Mouse (Mus musculus) heart, adult 2 months (tissue): ENCODE data around the gene Asah2. TPM values are rescaled to one million over a fixed set of nuclear protein-coding genes. Genes with fewer than 3 reads are reported as not detected.

Source experiments
- DNase-seq, 2 experiments: peaks; one replicate each; pipeline ENCODE4 v3.0.0; 2021
- H3K27ac ChIP-seq: fragments of 200-600 bp; 2 replicates; pipeline ENCODE4 v1.8.1; 2022
- H3K27me3 ChIP-seq: fragments of 200-500 bp; 2 replicates; pipeline ENCODE4 v1.6.1; 2012; ENCODE audit warnings: mild to moderate bottlenecking, low read length, inconsistent platforms, mixed read lengths; ENCODE audit not compliant: control insufficient read depth, insufficient read depth
- H3K36me3 ChIP-seq: fragments of 200-500 bp; 2 replicates; pipeline ENCODE4 v1.6.1; 2012; ENCODE audit warnings: low read length, inconsistent platforms; ENCODE audit not compliant: control insufficient read depth, insufficient read depth
- H3K4me1 ChIP-seq: fragments of 200-500 bp; 2 replicates; pipeline ENCODE4 v1.6.1; 2011; ENCODE audit warnings: low read length; ENCODE audit not compliant: control insufficient read depth, insufficient read depth
- H3K4me3 ChIP-seq: fragments of 200-600 bp; 2 replicates; pipeline ENCODE4 v1.8.1; 2022
- H3K79me2 ChIP-seq: fragments of 200-500 bp; replicated peaks from 2 replicates; pipeline ENCODE4 v1.6.1; 2012; ENCODE audit warnings: mild to moderate bottlenecking, inconsistent platforms, low read length, moderate library complexity, mixed read lengths; ENCODE audit not compliant: control insufficient read depth, insufficient read depth
- H3K9ac ChIP-seq: fragments of 200-500 bp; 2 replicates; pipeline ENCODE4 v1.6.1; 2012; ENCODE audit warnings: low read depth, mild to moderate bottlenecking, control low read depth, inconsistent platforms, low read length, mixed read lengths
- CTCF ChIP-seq: fragments of 200-600 bp; IDR thresholded peaks from 2 replicates; pipeline ENCODE4 v1.8.1; 2022; ENCODE audit warnings: antibody characterized with exemption, mild to moderate bottlenecking, moderate library complexity
- EP300 ChIP-seq: fragments of 200-500 bp; IDR thresholded peaks from 2 replicates; pipeline ENCODE4 v1.6.1; 2011; ENCODE audit warnings: low read depth, low read length, control low read depth; ENCODE audit not compliant: insufficient read depth
- POLR2A ChIP-seq: fragments of 200-500 bp; IDR thresholded peaks from 2 replicates; pipeline ENCODE4 v1.6.1; 2011; ENCODE audit warnings: mild to moderate bottlenecking, low read depth, low read length, control low read depth; ENCODE audit not compliant: insufficient read depth
- WGBS: fragments of 180-500 bp; shearing (Covaris S2); methylation state at CpG from one replicate; pipeline ENCODE4 v1.1.7; 2018; 5-methylcytosine and 5-hydroxymethylcytosine counted together
- intact Hi-C: fragments of 180-260 bp; cut with DNase I; formaldehyde crosslinking; loops from one replicate; pipeline ENCODE4 v1.15.1; 2025
- polyA plus RNA-seq: library from polyadenylated mRNA; depleted of rRNA; stranded (reverse); fragments of >200 nt; gene quantifications from 2 replicates; pipeline ENCODE4 v1.2.3, GENCODE M21; 2012
- total RNA-seq, 2 experiments: library from RNA; stranded (reverse); gene quantifications; 2 replicates each; pipeline ENCODE4 v1.2.3; 2021

Asah2 gene
- total and polyA plus RNA-seq, 3 experiments: 5.9 to 13.4 (median 12.6) TPM

DNA sequence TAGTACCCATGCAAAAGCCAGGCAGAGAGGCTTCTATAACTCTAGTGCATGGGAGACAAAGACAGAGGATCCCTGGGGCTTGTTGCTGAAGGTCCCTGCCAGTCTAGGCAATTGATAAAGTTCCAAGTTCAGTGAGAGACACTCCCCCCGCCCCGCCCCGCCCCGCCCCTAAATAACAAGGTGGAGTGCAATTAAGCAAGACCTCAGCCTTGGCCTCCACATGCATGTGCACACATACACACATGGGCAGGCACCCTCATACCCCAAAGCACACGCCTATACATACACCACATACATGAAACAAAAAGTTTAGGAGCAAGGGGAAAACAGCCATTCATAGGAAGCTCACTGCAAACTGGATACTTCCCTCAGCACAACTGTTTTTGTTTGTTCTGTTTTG lies 90.0 kb downstream of the Asah2 start:
- Histone ChIP-seq H3K27ac (no peak overlapping the region), H3K79me2 (no peaks in the 10 kb centered on the region), H3K27me3 (no peaks in the 10 kb centered on the region), H3K4me3 (no peak overlapping the region), H3K4me1 (no peaks in the 10 kb centered on the region), H3K9ac (no peak overlapping the region), H3K36me3 (no peaks in the 10 kb centered on the region)
- DNase-seq: no peak
- TF ChIP-seq EP300 (no peak), CTCF (no peak), POLR2A (no peak)
- intact Hi-C loops: no loop called here
- WGBS: 98% methylated on average over 5 of the region's 5 CpGs

- no peaks in the 10 kb centered on the region for H3K36me3 ChIP-seq
- DNase-seq: no peak
- no peaks in the 10 kb centered on the region for H3K79me2 ChIP-seq
- intact Hi-C loops: no loop called here
- H3K4me1 ChIP-seq: no peaks in the 10 kb centered on the region
- TF ChIP-seq POLR2A: no peak
- no peak for TF ChIP-seq CTCF
- TF ChIP-seq EP300: no peak
- H3K4me3 ChIP-seq: no peak overlapping the region
- 69% methylated on average over 5 of the region's 5 CpGs for WGBS
- H3K27ac ChIP-seq: no peak overlapping the region
- no peak overlapping the region for H3K9ac ChIP-seq
- H3K27me3 ChIP-seq: no peaks in the 10 kb centered on the region
These were observed 105.4 kb downstream of the Asah2 start for GRCm38 (mm10) chr19:32002623-32003022.

DNA sequence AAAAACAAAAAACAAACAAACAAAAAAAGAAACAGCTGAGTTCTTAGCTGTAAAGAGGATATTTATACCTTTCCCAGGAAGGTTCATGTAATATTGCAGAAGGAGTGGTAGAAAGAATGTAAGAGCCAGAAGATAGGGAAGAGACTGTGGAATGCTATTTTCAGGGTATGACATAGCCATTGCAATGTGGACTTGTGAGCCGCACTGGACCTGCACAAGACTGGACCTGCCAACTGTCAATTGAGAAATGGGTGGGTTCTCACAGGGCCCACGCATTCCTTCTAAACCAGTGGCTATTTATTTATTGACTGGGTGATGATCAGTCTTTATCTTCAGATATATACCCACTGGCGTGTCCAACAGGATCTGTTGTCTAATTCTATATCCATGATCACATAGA lies 111.1 kb downstream of the Asah2 start:
- Histone ChIP-seq H3K79me2 (no peaks in the 10 kb centered on the region), H3K4me1 (no peaks in the 10 kb centered on the region), H3K36me3 (no peaks in the 10 kb centered on the region), H3K9ac (no peak overlapping the region), H3K27me3 (no peaks in the 10 kb centered on the region), H3K27ac (no peak overlapping the region), H3K4me3 (no peak overlapping the region)
- TF ChIP-seq CTCF: no peak
- TF ChIP-seq POLR2A: no peak
- TF ChIP-seq EP300: no peak
- intact Hi-C loops: no loop called here
- DNase-seq: no peak
- 66% methylated on average over 3 of the region's 3 CpGs for WGBS

DNA sequence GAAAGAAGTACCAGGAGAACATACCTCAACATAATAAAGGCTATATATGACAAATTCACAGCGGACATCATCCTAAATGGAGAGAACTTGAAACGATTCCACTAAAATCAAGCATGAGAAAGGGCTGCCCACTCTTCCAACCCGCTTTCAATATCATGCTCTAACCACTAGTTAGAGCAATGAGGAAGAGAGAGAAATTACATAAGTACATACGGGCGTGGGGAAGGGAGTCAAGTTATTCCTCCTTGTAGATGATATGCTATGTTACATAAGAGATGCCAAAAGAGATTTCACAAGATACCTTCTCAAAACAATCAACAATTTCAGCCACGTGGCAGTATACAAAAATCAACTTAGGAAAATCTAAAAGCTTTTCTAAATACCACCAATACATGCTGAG lies 117.0 kb downstream of the Asah2 start:
- no peak for TF ChIP-seq POLR2A
- Histone ChIP-seq H3K9ac (no peak overlapping the region), H3K36me3 (no peaks in the 10 kb centered on the region), H3K4me1 (no peaks in the 10 kb centered on the region), H3K27ac (no peak overlapping the region), H3K79me2 (no peaks in the 10 kb centered on the region), H3K27me3 (no peaks in the 10 kb centered on the region), H3K4me3 (no peak overlapping the region)
- intact Hi-C loops: no loop called here
- 94% methylated on average over 6 of the region's 6 CpGs for WGBS
- DNase-seq: no peak

DNA sequence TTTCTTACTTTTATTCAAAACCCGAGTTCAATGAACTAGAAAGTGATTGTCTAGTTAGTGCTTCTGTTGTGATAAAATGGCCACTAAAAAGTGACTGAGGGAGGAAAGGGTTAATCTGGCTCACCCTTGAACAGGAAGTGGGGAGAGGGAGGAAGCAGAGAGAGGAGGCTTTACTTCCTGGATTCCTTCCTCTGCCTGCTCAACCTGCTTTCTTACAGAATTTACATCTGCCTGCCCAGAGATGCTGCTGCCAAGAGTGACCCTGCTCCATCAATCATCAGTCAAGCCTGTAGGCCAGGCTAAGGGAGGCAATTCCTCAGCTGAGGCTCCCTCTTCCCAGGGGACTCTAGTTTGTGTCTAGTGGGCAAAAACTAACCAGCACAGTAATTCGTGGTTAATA lies 132.1 kb downstream of the Asah2 start:
- Histone ChIP-seq H3K9ac (no peak overlapping the region), H3K36me3 (no peaks in the 10 kb centered on the region), H3K4me3 (no peak overlapping the region), H3K79me2 (no peaks in the 10 kb centered on the region), H3K27me3 (no peaks in the 10 kb centered on the region), H3K4me1 (no peaks in the 10 kb centered on the region), H3K27ac (no peak overlapping the region)
- DNase-seq: no peak
- WGBS: 43% methylated on average over 2 of the region's 2 CpGs
- TF ChIP-seq EP300 (no peak), CTCF (no peak), POLR2A (no peak)
- intact Hi-C loops: loop anchor here (10.0 kb wide), 1 partner anchor 349 kb away; no protein-coding TSS in a partner anchor

DNA sequence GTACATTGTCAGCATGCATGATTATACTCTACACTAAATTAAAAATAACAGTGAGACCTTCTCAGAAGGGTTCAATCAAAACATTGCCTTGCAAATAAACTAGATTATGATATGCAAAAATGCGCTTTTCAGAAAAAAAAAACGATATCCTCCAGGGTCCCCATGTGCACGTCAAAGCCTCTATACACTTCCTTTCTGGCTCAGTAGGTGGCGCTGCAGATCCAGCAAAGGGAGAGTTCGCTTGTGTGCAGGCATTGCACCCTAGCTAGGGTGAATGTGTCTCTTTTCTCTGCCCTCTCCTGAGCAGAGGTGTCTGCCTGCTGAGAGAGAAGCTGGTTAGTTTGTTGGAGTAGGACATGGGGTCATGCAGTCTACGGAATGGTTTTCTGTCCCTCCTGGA lies 136.0 kb downstream of the Asah2 start:
- no peaks in the 10 kb centered on the region for H3K27me3 ChIP-seq
- no peaks in the 10 kb centered on the region for H3K79me2 ChIP-seq
- intact Hi-C loops: loop anchor here (5.0 to 10.0 kb wide), 7 partner anchors 60 to 715 kb away; partner anchors contain the start of gene Minpp1
- H3K4me3 ChIP-seq: no peak overlapping the region
- peak; percentile 71 to 80 for DNase-seq
- no peaks in the 10 kb centered on the region for H3K36me3 ChIP-seq
- TF ChIP-seq EP300 (peak; percentile 78), CTCF (no peak; the same call in 1 of the 2 replicates)
- H3K4me1 ChIP-seq: no peaks in the 10 kb centered on the region
- no peak overlapping the region for H3K9ac ChIP-seq
- H3K27ac ChIP-seq: no peak overlapping the region
- 4% methylated on average over 6 of the region's 6 CpGs for WGBS

GRCm38 (mm10) chr19:31971405-31971804 lies 136.6 kb downstream of the Asah2 start:
- Histone ChIP-seq H3K4me3 (no peak overlapping the region), H3K9ac (no peak overlapping the region), H3K36me3 (no peaks in the 10 kb centered on the region), H3K79me2 (no peaks in the 10 kb centered on the region), H3K27ac (no peak overlapping the region), H3K27me3 (no peaks in the 10 kb centered on the region), H3K4me1 (no peaks in the 10 kb centered on the region)
- intact Hi-C loops: loop anchor here (5.0 to 10.0 kb wide), 7 partner anchors 61 to 716 kb away; partner anchors contain the start of gene Minpp1
- 52% methylated on average over 3 of the region's 3 CpGs for WGBS
- no peak for DNase-seq
- no peak for TF ChIP-seq CTCF
- TF ChIP-seq POLR2A: no peak
- TF ChIP-seq EP300: no peak
